Mouse (Mus musculus) T-cell, adult 2 months (primary cell): ENCODE data around the gene Cyp2u1.

ENCODE experiments used
- DNase-seq: peaks from one replicate; pipeline ENCODE4 v3.0.0; 2022; ENCODE audit warnings: low spot score

Gene Cyp2u1

GRCm38 (mm10) chr3:131303320-131303714 is 290 bp upstream of the Cyp2u1 start:
- DNase-seq: no peak

DNA sequence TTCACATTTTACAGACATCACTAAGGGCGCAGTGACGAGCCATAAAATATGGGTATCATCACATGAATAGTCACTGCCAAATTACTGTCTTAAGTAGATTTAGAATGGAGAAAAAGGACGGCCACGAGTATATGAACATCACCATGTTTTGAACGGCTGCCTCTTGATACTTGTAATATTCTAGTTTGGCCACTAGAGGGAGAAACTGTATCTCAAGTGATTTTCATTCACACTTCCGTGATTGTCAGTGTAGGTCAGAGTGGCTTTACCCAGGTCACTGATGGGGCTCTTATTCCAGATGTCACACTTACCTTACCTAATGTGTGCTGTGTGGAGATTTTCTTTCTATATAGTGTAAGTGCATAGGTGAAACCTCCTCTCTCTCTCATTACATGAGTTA is 3.1 kb downstream of the Cyp2u1 start:
- DNase-seq: peak; percentile 24

- DNase-seq: no peak
These were observed 3.9 kb downstream of the Cyp2u1 start for GRCm38 (mm10) chr3:131299078-131299477.

DNA sequence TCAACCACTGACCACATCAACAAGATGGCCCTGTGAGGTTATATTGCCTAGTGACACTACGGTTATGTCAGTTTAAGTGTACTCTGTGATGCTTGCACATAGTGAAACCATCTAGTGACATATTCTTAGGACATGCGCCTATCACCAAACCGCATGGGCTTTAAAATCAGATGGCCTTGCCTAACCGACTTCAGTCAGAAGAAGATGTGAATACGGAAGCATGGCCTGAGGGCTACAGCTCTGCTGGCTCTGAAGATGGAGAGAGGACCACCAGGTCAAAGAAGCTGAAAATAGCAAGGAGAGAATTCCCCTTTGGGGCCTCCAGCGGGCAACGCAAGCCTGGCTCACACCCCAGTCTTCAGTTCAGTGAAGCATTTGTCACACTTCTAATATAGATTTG is 6.1 kb downstream of the Cyp2u1 start:
- no peak for DNase-seq

GRCm38 (mm10) chr3:131295513-131296200 is 7.4 kb downstream of the Cyp2u1 start:
- DNase-seq: no peak

DNA sequence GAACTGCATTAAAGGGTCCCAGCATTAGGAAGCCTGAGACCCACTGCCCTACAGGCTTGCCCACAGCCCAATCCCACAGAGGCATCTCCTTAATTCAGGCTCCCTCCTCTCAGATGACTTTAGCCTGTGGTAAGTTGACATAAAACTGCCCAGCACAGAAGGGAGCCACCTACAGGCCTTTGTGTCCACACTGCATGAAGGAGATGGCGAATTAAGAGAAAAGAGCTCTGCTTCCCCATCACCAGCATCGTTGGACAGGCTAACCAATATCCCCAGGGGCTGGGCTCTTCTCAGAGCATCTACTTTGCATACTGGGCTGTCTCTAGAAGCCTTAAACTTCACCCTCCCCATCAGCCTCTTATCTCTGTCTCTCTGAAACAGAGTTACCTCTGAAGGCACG is 8.5 kb downstream of the Cyp2u1 start:
- no peak for DNase-seq

GRCm38 (mm10) chr3:131292959-131293358 is 10.1 kb downstream of the Cyp2u1 start:
- DNase-seq: no peak

GRCm38 (mm10) chr3:131292349-131292748 is 10.7 kb downstream of the Cyp2u1 start:
- no peak for DNase-seq

GRCm38 (mm10) chr3:131291890-131292289 is 11.1 kb downstream of the Cyp2u1 start:
- DNase-seq: no peak

- no peak for DNase-seq
These were observed 28.9 kb downstream of the Cyp2u1 start for GRCm38 (mm10) chr3:131274151-131274550.

DNA sequence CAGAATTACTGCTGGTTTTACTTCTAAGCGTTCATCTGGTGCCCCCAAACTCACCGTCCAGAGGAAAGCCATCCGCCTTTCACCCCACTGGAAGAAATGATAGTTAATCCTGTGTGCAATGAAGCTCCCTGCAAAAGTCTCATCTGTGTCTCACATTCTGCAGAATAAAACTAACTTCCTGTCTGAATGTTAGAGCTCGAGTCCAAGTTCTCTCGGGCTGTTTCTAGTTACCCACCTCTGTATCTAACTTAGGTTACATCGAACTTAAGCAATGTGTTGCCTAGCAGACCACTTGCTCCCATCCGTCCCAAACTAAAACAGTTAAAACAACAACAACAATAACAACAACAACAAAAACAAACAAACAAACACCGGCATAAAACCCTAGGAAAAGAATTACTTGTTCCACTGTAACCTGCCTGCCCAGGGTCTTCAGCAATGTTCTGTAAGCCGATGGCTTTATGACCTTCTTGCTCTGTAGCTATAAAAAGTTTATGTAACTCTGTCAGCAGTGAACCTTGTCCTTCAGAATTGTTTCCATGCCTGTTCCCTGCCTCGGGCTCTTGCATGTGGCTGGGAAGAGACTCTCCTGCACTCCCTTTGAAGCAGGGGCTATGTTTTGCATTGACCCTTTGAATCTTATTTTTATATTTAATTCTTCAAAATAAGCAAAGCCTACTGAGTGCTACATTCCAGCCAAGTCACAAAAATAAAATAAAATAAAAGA is 30.5 kb downstream of the Cyp2u1 start:
- no peak for DNase-seq

GRCm38 (mm10) chr3:131271559-131272373 is 31.3 kb downstream of the Cyp2u1 start, which contains the start of gene Hadh:
Gene Hadh (minus strand): TSS chr3:131272101.
- peak; percentile 81 for DNase-seq

DNA sequence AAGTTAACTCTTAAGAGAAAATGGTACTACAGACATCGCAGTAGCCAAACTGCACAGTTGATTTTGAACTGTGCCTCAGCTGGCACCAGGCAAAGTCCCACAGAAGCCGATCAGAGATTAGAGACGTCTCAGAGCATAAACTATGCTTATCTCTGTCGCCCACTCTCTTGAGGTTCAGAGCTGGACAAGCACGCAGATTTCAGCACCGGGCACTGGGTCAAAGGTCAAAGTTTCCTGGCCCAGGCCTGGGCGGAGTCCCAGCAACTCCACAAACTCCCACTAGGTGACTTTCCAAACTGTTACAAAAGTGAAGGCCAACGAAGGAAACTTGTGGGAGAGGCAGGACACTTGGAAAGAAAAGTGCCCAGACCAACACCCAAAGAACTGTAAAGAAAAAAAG is 31.9 kb downstream of the Cyp2u1 start:
- no peak for DNase-seq

DNA sequence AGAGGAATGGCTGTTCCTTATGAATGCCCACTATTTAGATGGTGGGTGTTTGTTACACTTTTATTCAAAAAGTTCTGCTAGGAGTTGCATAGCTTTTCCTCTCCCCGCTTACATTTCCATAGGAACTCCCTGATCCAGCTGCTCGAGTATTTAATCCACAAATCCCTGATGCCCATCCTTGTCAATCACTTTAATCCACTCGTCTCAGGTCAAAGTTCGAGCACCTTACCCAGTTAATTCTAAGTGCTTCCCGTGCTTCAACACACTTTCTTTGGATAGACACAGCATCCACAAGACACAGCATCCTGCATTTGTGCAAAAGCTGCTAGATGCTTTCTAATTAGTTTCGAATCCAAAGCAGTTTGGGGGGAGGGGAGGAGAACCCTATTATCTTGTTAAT is 32.6 kb downstream of the Cyp2u1 start:
- no peak for DNase-seq

GRCm38 (mm10) chr3:131266366-131267050 is 36.5 kb downstream of the Cyp2u1 start:
- DNase-seq: no peak

DNA sequence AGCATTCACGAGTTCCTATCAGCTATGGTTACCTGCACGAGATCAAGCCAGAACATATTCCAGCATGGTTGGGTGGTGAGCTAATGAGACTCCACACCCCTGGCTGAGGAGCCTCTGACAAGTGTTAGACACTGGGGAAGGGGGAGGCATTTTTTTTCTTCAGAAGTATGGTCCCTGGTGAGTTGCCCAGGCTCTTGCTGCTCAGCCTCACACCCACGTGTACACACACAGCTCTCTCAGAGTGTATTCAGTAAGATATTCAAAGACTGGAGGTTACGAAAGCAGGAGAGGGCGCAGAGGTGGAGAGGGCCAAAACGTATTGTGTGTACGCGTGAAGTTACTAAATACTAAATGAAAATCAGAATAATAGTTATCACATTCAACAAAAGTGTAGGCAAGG is 37.5 kb downstream of the Cyp2u1 start:
- no peak for DNase-seq

DNA sequence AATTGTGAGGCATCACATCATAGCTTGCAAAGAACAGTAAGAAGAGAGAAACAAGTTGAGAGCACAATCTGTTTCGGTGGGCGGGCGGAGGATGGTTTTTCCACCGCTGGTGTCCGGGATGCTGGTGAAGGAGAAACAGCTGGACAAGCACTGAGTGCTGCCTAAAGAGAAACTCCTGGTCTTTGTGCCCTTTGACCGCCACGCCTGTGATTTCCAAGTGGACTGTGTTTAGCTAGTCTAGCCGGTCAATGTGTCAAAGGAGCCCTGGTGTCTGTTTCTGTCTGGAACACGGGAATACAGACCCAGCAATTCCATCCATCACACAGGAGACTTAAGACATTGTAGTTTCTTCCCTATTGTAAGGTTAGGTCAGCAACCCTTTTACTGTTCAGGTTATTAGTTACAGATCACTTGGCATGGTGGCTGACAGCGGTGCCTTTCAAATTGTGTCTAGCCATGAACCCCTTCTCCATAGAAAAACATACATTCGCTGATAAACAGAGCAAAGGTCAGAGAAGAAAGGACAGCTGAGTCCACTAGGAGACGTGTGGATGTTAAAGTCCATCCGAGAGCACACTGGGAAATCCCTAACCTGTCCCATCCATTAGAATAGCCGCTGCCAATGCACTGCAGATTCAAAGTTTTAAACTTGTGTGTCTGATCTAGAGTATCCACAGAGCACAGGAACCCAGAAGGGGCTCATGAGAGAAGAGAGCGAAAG is 39.1 kb downstream of the Cyp2u1 start:
- no peak for DNase-seq

DNA sequence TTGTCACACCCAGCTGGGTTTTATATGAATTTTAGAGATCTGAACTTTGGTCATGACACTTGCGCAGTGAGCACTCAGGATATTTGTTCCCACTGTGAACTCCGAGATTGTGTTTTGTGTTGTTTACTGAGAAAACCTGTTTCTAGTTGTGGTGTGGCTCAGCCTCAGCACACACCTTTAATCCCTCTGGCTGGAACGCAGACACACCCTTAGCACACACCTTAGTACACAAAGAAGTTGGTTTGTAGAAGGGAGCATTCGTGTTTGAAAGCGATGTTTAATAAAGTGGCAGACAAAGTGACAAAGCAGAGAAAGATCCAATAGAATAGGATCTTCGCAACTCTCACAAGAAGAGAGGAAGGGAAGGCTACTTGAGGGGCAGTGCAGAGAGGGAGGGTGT is 42.6 kb downstream of the Cyp2u1 start:
- DNase-seq: no peak

GRCm38 (mm10) chr3:131259392-131259965 is 43.5 kb downstream of the Cyp2u1 start:
- DNase-seq: no peak

- DNase-seq: no peak
These were observed 44.1 kb downstream of the Cyp2u1 start for GRCm38 (mm10) chr3:131258921-131259320.

DNA sequence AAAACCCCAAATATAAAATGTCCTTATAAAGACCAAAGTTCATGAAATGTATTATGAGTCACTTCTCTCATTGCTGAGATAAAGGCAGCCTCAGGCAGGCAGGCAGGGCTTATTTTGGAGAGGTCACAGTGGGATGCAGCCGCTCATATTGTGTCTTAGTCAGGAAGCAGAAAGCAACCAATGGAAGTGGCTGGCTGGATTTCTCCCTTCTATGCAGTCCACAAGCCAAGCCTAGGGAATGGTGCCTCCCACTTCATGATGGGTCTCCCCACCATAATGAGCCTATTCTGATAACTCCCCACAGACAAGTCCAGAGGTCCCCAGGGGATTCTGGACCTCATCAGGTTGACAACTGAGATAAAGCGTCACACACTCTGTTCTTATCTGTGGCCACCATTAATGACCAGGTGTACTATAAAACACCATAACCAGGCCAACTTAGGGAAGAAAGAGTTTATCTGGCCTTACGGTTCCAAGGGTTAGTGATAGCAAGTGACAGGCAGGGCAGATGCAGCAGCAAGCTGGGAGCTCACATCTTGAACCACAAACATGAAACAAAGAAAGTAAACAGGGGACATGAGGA is 47.5 kb downstream of the Cyp2u1 start:
- DNase-seq: no peak
